ENCODE assay signal across 8 mouse cellular contexts in the genomic region with DNA sequence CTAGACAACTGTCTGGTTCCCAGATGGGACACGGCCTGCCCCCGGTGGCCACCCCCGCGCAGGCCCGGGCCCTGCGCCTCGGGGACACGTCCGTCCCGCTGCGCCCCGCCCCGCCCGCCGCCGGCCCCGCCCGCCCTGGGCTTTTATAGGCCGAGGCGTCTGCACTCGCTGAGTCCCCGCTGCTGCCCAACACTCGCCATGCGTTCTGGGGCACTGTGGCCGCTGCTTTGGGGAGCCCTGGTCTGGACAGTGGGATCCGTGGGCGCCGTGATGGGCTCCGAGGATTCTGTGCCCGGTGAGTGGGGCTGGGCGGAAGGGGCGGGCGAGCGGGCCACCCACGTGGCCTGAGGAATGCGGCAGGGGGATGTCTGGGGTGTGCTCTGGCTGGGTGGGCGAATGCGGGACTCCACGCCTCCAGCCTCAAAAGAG. TPM values are rescaled to one million over a fixed set of nuclear protein-coding genes. Genes with fewer than 3 reads are reported as not detected.
A peak's percentile ranks its signal among the peaks of the same experiment; 100 is the strongest.
DNase-seq lines count a peak whose midpoint lies in the region; ATAC-seq lines count a peak whose summit lies in the region.

A gene (plus strand): TSS at position 170 of the 429 bp plus-strand sequence.

- H3K9ac ChIP-seq in heart, embryonic 16.5 days (ENCODE audit: low read length), result peak within 1 kb of the TSS; percentile 77
- H3K9ac ChIP-seq in liver, embryonic 12.5 days, result peak within 1 kb of the TSS; percentile 32; the same call in 1 of the 2 replicates
- H3K9ac ChIP-seq in stomach, embryonic 14.5 days (replicated peaks; ENCODE audit: low read depth, low read length), result peak within 1 kb of the TSS; percentile 42

- 2% methylated on average over 38 of the region's 39 CpGs for WGBS in heart, embryonic 16.5 days
- WGBS in liver, embryonic 12.5 days (ENCODE audit: insufficient replicate concordance), result 4% methylated on average over 39 of the region's 39 CpGs
- under 1% methylated on average over 39 of the region's 39 CpGs for WGBS in stomach, embryonic 14.5 days

- no peaks in the 10 kb centered on the region for H3K36me3 ChIP-seq in heart, embryonic 16.5 days (ENCODE audit: control insufficient read depth, insufficient read depth)
- no peaks in the 10 kb centered on the region for H3K36me3 ChIP-seq in liver, embryonic 12.5 days
- H3K36me3 ChIP-seq in stomach, embryonic 14.5 days (ENCODE audit: control insufficient read depth, insufficient read depth, low read length), result no peaks in the 10 kb centered on the region

- no peak for ATAC-seq in heart, embryonic 16.5 days (replicated peaks; ENCODE audit: extremely low read depth, insufficient read depth, low FRiP score)
- ATAC-seq in liver, embryonic 12.5 days, result no peak
- no peak for ATAC-seq in stomach, embryonic 14.5 days (ENCODE audit: insufficient number of reproducible peaks, insufficient read depth, low FRiP score, low read depth)

- peak; percentile 75 to 85 for DNase-seq in adrenal gland, adult (ENCODE audit: inconsistent age in 2 of 2, low spot score in 1 of 2)
- DNase-seq in adrenal gland, postnatal 4 days (ENCODE audit: low spot score in 2 of 2), result no peak
- peak; percentile 60 for DNase-seq in adrenal gland, postnatal 14 days
- DNase-seq in gastrocnemius, adult 18-20 months (ENCODE audit: low spot score), result no peak
- DNase-seq in thymus, postnatal 36 days, result no peak

- H3K4me1 ChIP-seq in heart, embryonic 16.5 days (ENCODE audit: control insufficient read depth, insufficient read depth, low read length), result peaks cover 26% of the 10 kb centered on the region
- H3K4me1 ChIP-seq in liver, embryonic 12.5 days, result peaks cover 34% of the 10 kb centered on the region
- peaks cover 30% of the 10 kb centered on the region for H3K4me1 ChIP-seq in stomach, embryonic 14.5 days (ENCODE audit: control insufficient read depth, insufficient read depth, low read length)

- H3K4me2 ChIP-seq in heart, embryonic 16.5 days (ENCODE audit: low read depth, low read length), result peak within 1 kb of the TSS; percentile 73
- peak within 1 kb of the TSS; percentile 67 for H3K4me2 ChIP-seq in liver, embryonic 12.5 days
- H3K4me2 ChIP-seq in stomach, embryonic 14.5 days (replicated peaks; ENCODE audit: low read depth, low read length), result peak within 1 kb of the TSS; percentile 77

- peak within 1 kb of the TSS; percentile 56 for H3K4me3 ChIP-seq in heart, embryonic 16.5 days (ENCODE audit: low read length)
- peak within 1 kb of the TSS; percentile 48 for H3K4me3 ChIP-seq in liver, embryonic 12.5 days
- peak within 1 kb of the TSS; percentile 50 for H3K4me3 ChIP-seq in stomach, embryonic 14.5 days (ENCODE audit: low read depth, low read length)

- H3K27ac ChIP-seq in heart, embryonic 16.5 days (ENCODE audit: low read length), result peak within 1 kb of the TSS; percentile 75
- H3K27ac ChIP-seq in liver, embryonic 12.5 days, result no peak within 1 kb of the TSS
- peak within 1 kb of the TSS; percentile 63; the same call in 1 of the 2 replicates for H3K27ac ChIP-seq in stomach, embryonic 14.5 days (ENCODE audit: low read length)

- H3K9me3 ChIP-seq in heart, embryonic 16.5 days (replicated peaks; ENCODE audit: control insufficient read depth, low read length), result peaks cover 7% of the 10 kb centered on the region; the same call in 1 of the 2 replicates
- peaks cover 10% of the 10 kb centered on the region for H3K9me3 ChIP-seq in liver, embryonic 12.5 days (replicated peaks)
- H3K9me3 ChIP-seq in stomach, embryonic 14.5 days (ENCODE audit: control insufficient read depth, low read depth, low read length), result no peaks in the 10 kb centered on the region

- peaks cover 4% of the 10 kb centered on the region; the same call in 1 of the 2 replicates for H3K27me3 ChIP-seq in heart, embryonic 16.5 days (ENCODE audit: control insufficient read depth, insufficient read depth, low read length)
- H3K27me3 ChIP-seq in liver, embryonic 12.5 days (replicated peaks), result peaks cover 60% of the 10 kb centered on the region
- H3K27me3 ChIP-seq in stomach, embryonic 14.5 days (ENCODE audit: control insufficient read depth, insufficient read depth, low read length), result no peaks in the 10 kb centered on the region

RNA-seq across cellular contexts. Expression of the gene that starts here (rescaled TPM):
- 1 to 10 TPM; 6.7 to 7.1 TPM for total RNA-seq in adrenal gland, postnatal 4 days (2021)
- total RNA-seq in adrenal gland, postnatal 14 days (2021), result 5.5 and 6.4 TPM in 2 replicates
- 22.6 and 26.7 TPM in 2 replicates for polyA plus RNA-seq in heart, embryonic 16.5 days (2015; fragmentation: Nextera tagmentation; extraction: Ambion mirVana)
- 0.80 and 0.98 TPM in 2 replicates for polyA plus RNA-seq in liver, embryonic 12.5 days (2016; fragmentation: Nextera tagmentation; extraction: Ambion mirVana)
- 8.7 and 9.0 TPM in 2 replicates for polyA plus RNA-seq in stomach, embryonic 14.5 days (2014; fragmentation: Nextera tagmentation; extraction: Ambion mirVana)
- total RNA-seq in gastrocnemius, adult 18-20 months (2021), result 1 to 10 TPM; 1.2 to 1.9 TPM

Comparison
In these comparisons a context has a peak if more than half of its experiments do, and no peak if none do; other contexts are left out.
1. DNase-seq: peak in adrenal gland, adult (2 of 2) and adrenal gland, postnatal 14 days (single experiment); none in adrenal gland, postnatal 4 days (0 of 2), gastrocnemius, adult 18-20 months (single experiment) and thymus, postnatal 36 days (0 of 2).
2. Peak in every context shown above with its lines, with median percentiles within 50 percentile points of each other: H3K4me2 ChIP-seq, H3K4me3 ChIP-seq and H3K9ac ChIP-seq.